Mouse (Mus musculus): ENCODE measurements around the gene Cyp2d26.

DNA sequence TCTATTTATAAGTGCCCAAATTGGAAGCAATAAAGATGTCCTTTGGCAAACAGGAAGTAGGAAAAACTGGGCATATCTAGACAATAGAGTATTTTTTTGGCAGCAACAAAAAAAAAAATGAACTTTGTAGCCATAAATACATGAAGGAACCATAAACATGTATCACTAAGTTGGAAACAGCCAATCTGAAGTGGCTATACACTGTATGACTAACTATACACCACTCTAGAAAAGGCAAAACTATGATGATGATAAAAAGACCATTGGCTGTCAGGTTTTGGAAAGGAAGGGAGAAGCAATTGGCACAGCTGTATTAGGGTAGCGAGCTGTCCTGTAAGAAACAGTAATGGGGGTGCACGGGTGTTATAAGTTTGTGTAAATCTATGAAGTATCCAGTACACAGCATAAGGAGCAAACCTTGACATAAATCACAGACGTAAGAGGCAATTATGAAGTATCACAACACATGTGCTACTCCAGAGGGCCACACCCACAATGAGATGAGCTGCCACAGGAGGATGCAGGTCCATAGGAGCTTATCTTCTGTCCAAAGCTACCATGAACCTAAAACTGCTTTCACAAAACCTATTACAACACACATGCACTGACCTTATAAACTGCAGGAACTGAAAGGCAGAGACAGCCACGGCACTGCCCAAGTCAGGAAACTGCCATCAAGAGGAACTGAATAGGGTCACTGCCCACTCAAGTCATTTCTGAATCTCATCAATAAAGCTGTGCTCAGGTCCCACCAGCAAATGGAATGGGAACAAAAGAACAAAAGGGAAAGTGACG is 13.1 kb upstream of the Cyp2d26 start:
- TF ChIP-seq TCF12 (IDR thresholded peaks at IDR 0.05; ENCODE audit: insufficient read depth, poor library complexity, severe bottlenecking): no peak
- no peak for TF ChIP-seq MYOD1 (IDR thresholded peaks at IDR 0.05; ENCODE audit: control insufficient read depth in 1 of 3, insufficient read length in 2 of 3, low read depth in 2 of 3)
- TF ChIP-seq POLR2A (IDR thresholded peaks at IDR 0.05; ENCODE audit: insufficient read length, low read depth): no peak
- TF ChIP-seq USF1 (IDR thresholded peaks at IDR 0.05; ENCODE audit: low read depth): no peak
- TF ChIP-seq MAX (IDR thresholded peaks at IDR 0.05; ENCODE audit: low read depth): no peak
